Mouse (Mus musculus) cerebellum, postnatal 14 days (tissue): ENCODE data around the gene Cdh22.

Source experiments
- DNase-seq, 2 experiments: peaks; one replicate each; pipeline ENCODE4 v3.0.0; 2021; ENCODE audit warnings: mixed read lengths in 2 of 2

The Cdh22 gene

DNA sequence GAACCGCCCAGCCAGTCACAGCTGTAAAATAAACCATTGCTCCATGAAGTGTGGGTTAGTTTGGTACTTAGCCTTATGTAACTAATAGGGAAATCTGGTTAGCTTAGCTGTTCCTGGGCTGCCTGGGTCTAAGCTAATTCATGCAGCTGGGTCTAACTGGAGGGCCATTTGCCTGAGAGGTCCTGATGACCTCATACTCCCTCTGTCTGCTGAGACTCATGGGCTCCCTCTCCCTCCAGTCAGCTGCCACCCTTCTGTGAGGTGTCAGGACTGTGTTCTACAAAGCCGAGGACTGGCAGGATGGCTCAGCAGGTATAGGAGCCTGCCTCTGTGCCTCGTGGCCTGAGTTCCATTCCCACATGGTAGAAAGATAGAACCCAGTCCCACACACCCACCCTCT, 84.9 kb downstream of the Cdh22 start:
- no peak for DNase-seq

DNA sequence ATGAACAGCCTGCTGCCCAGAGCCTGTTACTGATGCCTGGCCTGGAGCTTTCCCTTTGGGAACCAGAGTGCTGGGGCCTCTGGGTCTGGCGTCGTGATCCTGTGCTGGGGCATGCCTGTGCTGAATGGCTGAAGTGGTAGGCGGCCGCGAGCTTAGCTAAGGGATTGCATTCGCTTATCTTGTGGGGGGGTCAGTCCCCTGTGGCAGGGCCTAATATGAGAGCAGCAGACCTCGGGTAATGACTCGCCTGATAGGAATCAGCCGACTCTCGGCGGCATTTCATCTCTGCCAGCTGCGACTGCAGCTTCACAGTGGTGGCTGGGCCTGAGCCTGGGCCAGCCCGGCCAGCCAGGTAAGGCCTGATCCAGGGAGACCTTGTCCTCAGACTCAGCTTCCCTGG, 88.8 kb downstream of the Cdh22 start:
- no peak for DNase-seq

DNA sequence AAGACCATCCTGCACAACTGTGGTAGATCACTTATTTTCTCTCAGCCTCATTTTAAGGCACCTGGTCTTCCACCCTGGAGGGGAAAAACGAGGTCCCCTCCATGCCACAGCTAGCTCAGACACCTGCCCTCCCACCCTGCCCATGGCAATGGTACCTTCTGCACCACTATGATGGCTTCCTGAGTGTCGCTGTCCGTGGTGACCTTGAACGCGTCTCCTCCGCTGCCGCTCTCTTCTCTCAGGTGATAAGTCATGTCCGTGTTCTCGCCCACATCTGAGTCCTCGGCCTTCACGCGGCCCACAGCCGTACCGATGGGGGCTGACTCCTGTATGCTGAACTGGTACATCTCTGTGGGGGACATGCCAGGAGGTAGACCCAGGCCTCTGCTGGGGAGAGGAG, 91.2 kb downstream of the Cdh22 start:
- DNase-seq: no peak

DNA sequence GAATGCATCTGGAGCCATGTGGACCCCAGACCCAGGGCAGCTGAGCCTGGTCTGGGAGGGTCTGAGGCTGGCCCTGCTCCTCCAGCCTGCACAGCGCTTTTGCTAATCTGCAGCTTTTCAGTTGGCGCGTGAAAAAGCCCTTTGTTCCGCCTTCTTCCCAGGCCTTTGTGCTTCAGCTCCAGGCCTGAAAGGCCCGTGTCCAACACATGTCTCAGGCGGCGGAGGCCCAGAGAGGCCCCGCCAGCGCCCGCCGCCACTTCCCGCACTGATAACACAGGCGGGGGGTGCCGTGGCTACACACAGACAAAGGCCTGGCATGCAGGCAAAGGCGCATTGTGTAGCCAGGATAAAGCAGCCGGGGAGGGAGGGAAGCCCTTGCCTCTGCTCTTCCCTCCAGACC, 98.6 kb downstream of the Cdh22 start:
- DNase-seq: no peak

DNA sequence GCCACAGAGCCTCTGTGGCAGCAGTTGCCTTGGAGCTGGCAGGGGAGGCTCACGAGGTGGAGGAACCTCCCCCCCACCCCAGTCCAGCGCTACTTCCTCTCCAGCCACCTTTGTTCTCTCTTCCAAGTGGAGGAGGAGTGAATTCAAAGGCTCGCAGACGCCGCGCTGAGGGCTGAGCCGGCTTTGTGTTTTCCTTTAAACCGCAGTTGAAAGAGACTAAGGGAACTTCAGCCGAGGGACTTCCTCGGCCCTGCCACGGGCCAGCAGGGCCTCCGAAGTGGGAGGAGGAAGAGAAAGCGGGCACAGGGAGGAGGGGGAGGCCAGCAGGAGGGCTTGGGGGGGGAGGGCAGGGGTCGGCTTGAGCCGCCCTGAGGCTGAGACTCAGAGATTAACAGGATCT, 101.1 kb downstream of the Cdh22 start:
- DNase-seq: no peak

DNA sequence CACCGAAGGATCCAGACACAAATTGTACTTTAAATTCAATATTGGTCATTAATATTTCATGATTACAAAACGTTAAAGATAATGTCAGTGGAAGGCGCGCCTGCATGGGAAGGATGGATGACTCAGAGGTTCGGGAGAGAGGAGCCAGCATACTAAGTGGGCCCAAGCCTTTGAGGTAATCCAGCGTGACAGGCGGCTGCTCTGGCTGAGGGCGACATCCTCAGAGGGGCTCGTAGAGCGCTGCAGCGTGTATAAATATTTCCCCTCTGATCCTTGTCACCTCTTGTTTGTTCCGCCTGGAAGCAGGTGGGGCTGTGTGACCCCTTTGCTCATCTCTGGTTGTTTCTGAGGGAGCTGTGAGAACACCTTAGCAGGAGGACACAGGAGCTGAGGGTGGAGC, 103.2 kb downstream of the Cdh22 start:
- no peak for DNase-seq

DNA sequence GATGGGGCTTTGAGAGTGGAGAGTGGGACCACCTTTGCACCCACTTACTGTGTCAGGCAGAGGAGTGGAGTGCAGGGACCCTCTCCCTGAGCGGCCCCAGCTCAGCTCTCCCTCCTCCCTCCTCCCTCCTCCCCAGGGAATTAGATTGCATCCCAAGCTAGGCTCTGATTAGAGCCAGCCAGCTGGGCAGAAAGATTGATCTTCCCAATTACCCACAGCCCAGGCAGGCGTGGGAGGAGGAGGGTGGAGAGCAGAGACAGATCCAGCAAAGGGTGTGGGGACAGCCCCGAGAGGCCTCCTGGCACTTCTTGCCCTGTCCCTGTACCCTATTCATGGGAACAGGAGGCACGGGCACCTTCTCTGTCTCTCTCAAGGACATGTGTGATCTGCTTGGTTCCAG, 105.5 kb downstream of the Cdh22 start:
- no peak for DNase-seq

DNA sequence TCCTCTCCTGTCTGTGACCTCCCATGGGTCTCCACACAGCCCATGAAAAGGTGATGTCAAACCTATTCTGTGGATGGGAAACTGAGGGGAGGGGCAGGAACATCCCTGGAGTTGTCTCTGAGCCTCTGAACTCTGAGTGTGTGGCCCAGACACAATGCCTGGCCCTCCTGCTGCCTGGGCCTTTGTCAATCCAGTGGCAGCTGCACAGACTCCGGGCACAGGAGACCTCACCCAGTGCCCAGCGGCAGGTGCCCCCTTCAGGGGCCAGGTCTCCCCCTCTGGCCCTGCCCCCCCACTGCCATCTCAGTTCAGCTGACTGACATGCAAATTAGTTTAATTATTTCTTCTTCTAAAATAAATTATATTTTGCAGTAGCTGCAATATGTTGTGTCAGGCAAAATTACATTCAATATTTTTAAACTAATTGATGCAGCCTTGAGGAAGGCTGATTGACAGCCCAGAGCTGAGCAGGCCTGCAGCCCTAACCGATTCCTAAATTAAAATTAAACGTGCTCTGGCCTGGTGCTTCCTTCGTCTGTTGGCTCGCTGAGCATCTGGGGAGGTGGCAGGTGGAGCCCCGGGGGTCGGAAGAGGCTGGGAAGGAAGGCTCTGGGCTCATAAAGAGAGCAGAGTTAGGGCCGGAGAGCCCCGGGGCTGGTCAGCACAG, 107.6 kb downstream of the Cdh22 start:
- no peak for DNase-seq

DNA sequence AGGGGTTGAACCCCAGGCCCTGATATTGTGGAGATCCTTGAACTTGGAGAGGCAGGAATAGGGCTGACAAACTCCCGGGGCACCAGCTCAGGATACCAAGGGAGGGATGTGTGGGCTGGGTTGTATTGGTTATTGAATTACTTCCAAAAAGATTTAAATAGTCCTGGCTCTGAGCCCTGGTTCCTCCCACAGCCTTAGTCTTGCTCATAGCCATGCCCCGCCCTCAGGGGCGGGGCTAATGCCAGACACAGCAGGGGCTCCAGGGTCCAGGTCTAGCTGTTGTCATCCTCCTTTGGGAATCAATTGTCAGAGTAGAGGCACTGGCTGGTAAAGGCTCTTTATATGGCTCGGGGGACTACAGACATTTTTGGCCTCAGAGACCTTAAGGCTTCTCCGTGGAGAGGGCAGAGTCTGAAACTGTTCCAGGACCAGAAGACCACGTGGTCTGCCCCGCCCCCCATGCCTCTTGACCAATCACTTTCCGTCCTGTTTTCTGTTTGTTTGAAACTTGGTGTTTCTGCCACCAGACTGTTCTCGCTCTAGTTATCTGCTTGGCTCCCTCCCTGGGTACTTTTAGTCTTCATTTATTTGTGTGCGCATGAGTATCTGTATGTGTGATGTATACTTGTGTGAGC, 113.3 kb downstream of the Cdh22 start:
- peak; percentile 31 to 60 for DNase-seq

DNA sequence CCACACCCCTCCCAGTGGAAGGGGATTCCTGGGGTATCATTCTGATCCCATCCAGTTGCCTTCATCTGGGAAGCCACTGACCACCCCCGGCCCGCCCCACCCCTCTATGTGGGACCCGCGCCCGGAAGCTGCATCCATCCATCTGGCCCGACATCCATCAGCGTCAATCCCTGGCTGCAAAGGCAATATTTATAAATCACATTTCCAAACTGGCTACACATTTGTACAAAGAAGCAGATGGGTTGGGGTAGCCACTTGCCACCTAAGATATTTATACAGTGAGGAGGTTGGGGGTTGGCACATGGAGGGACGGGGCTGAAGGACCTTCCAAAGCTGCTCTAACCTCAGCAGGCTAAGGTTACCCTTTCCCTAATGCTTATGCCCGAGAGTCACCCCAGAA, 113.9 kb downstream of the Cdh22 start:
- DNase-seq: no peak

DNA sequence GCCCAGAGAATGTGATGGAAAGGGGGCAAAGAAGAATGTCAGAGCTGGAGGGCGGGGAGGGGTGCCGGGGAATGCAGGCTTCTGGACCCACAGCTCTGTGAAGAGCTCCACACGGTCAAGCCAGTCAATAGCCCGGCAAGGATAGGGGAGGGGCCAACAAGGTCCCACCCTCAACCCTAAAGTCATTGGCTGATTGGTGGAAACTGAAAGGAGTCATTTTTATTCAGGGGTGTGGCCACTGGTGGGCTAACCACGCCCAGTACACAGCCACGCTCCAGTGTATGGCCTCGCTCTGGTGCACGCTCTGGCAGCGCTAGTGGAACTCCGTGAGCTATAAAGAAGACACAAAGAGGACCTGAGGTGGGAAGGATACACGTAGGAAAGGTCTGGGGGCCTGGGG, 120.9 kb downstream of the Cdh22 start:
- DNase-seq: no peak

DNA sequence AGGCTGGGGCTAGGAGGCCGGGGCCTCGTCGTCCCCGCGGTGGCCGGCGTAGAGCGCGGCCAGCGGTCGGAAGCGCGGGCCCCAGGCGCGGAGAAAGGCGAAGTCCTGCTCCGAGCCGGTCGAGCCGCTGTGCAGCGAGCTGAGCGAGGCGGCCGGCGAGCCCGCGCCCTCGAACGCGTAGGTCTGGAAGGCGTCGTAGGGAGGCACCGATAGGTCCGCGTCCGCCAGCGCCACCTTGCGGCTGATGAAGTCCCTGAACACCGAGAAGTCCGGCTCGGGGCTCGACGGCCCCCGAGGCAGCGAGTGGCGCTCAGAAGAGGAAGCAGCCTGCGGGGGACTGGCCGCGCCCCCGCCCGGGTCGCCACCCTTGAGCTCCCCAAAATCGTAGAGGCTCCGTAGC, 122.5 kb downstream of the Cdh22 start:
- DNase-seq: peak; percentile 90 to 96

DNA sequence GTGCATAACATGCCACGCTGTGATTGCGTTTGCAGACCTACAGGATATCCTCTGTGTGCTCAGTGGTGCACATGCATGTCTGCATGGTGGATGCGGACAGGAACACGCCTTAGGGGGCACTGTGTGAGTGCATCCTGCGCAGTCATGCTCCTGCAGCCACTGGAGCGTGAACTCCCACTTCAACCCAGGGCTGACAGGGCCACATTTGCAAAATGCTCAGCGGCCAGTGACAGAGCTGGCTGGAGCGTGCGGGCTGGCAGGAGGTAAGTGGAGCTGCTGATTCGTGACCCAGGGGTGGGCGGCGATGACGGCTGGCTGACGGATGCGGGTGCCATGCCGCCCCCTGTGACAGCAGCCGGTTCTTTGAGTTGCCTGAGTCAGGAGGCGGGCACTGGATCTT, 128.1 kb downstream of the Cdh22 start:
- DNase-seq: peak in 1 of 2 experiments; percentile 31

DNA sequence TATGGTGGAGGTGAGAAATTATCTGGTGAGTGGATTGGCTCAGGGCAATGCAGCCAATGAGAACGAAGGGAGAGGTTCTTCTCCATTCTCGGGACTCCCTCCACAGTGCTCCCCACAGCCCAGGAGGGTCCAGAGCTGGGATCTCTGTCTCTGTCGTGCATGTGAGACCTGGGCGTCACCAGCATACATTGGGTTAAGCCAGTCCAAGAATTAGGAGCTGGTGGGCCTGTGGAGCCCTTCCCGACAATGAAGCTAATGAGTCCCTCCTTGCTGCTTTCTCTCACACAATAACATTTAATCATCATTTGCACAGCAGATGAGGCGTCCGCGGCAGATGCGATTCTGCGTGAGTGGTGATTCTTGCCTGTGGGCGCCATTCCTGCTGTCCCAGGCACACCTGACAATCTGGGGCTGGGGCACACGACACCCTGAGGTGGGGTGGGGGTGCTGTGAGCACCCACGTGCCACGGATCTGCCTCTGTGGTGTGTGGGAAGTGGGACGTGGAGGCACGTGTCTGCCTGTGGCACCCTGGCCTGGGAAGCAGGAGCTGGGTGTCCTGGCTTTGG, 129.1 kb downstream of the Cdh22 start:
- DNase-seq: no peak

DNA sequence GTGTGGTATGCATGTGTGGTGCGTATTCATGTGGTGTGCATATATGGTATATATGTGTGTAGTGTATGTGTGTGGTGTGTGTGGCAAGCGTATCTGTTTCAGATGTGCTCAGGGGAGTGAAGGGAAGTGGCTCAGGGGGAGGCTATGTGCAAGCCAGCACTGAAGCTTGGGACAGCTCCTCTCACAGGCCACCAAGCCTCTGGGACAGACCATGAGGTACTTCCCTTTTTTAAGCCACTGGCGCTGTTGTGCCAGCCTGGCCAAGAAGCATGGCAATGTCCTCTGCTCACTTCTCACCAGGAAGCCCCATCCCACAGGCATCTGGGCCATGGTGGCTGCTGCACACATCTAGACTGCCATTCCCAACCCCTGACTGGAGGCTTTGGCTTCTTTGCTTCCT, 131.7 kb downstream of the Cdh22 start:
- no peak for DNase-seq

DNA sequence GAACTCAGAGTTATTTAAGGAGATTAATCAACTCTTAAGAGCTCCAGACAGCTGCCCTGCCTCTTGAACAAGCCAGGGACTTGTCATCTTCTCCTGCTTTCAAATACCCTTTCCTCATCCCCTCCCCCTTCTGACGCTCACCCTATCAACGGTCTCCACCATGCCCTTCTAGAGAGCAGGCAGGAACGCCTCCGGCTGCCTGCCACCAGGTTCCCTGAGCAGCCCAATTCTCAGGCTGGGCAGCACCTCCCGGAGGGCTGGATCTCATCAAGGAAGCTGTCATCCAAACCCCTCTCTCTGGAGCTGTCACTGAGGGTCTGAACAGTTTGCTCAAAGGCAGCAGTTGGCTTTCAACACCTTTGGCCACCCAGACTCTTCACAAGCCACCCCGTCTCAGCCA, 133.9 kb downstream of the Cdh22 start:
- no peak for DNase-seq

DNA sequence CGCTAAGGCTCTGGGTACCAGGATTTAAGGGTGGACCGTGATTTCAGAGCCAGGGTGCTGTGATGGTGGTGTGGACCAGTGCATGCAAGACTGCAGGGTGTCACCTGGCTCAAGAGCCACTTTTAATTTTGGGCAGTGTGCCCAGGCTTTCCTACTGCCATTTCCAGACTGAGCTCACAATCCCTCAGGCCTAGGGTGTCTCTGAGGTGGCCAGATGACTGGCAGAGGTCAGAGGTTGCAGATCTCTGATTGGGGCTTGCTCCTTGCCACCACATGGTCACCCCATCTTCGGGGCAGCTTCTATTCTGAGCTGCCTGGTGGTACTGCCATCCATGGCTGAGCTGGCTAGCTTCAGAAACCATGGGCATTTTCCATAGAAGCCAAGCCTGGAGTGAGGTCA, 135.8 kb downstream of the Cdh22 start:
- peak in 1 of 2 experiments; percentile 36 for DNase-seq

DNA sequence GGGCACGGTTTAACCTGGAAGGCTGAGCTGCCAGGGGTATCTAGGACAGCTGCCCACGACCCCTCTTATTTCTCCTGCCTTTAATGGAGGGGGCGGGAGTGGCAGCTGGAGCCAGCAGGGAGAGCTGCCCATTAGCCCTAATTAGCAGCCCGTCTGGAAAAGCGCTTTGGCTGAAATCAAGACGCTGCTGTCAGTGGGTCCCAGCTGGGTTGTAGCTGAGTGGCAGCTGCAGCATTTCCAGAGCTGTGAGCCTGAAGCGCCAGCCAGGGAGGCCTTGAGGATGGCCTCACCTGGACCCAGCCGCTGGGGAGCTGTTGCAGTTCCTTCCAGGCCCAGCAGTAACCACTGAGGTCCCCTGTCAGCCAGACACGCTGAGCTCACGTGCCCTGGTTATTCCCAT, 138.3 kb downstream of the Cdh22 start:
- peak; percentile 41 to 42 for DNase-seq

DNA sequence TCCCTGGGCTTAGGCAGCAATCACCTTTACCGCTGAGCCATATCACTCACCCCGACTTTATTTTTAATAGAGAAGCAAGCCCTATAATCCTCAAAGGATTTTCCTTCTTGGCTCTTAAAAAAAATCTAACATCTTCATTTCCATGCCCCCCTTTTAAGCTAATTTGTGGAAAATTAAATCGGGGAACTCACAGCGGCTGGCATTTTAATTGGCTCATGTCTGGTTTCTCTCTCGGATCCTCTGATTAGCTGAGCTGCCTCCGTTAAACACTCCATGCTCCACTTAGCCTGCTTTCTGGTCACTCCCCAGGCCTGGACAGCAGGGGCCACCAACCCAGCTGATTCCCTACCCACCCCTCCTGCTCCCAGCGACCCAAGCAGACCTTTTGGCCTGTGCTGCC, 142.3 kb downstream of the Cdh22 start:
- no peak for DNase-seq

DNA sequence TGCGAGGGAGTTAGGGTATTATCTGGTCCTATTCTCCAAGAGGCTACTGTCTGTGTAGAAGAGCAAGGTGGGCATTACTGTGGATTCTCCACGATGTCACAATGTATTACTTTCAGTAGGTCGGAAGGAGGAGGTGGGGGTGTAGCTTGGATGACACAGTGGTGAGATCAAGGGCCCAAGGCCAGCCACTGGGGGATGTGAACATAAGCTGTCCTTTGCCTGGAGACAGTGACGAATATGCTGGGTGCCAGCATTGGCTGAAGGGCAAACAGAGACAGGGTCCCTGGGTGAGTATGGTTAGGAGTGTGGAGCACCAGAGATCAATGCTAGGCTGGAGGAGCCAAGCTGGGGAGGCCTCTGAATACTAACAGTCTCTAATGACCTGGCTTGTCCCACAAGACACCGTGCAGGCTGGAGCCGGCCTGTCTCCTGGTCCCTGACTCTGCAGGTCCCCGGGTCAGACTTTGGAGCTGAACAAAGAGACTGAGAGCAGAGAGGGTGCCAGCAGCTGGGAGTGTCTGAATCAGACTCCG, 143.2 kb downstream of the Cdh22 start:
- no peak for DNase-seq

DNA sequence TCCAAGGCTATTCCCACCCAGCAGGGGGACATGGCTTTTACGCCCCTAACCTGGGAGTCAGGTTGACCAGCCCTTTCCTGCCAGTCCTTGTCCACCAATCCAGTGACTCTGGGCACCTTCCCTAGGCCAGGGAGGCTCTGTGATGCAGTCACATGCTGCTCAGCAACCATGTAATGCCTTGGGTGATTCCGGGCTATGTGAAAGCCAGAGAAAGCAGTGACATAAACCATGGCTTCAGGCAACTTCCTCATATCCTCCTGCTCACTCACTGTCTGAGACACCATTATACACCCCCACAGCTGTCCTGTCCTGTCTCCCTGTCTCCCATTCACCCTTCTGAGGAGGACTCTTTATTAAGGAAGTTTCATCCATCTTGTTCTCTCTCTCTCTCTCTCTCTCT, 144.0 kb downstream of the Cdh22 start, which contains the start of gene 1700025C18Rik:
1700025C18Rik (minus strand) TSS at position 101 of the 400 bp plus-strand sequence.
- no peak for DNase-seq

DNA sequence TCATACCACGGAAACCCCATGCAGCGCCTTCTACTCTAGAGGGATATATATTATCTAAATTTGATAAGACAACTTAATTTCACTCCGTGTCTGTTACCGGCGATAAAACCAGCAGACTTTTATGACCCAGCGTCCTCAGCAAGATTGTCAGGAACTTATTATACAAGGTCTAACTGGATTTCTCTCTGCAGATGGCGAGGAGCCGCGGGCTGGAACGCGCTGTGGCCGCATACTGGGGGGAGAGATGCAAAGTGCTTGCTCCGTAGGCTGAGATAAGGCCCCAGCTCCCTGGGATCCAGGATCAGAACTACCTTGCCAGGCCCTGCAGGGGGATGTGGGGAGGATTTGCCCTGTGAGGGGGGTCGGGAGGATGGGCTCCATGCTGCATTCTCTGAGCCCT, 145.2 kb downstream of the Cdh22 start:
- no peak for DNase-seq

DNA sequence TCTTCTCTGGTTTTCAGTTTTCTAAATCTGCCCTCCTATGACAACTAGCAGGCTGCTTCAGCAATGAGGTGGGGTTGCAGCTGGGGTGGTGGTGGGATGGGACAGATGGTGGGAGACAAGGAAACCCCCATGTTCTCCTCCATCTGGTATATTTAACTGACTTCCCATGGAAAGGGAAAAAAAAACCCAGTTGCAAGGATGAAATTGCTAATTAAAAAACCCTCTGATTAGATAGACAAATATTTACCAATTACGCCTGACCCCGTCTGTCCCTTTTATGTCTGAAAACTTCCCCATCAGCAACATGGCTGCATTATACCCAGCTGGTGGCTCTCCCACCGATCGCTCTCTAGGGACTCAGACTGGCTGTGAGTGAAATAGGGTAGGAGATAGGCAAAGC, 148.0 kb downstream of the Cdh22 start:
- DNase-seq: no peak

DNA sequence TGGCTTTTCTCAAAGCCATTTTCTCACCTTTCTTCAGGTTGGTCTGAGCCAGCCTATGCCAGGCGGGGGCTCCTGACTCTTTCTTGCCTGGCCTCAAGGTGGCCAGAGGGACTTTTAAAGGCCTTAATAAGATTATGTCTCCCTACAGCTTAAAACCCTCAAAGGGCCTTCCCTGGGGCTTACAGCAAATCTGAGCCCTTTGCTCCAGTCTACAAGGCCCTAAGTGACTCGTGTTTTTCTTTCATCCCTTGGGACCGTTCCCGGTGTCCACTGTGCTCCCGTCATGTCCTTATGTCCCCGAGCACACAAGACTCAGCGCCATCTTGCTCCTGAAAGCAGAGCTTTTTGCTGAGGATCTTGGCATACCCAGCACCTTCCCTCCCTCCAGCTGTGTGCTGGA, 153.4 kb downstream of the Cdh22 start:
- no peak for DNase-seq
